In genomic region chr15:36375549-36375885, GRCm38 (mm10) we compare ENCODE assay signal across 8 mouse cellular contexts.
DNase-seq lines count a peak whose midpoint lies in the region; ATAC-seq lines count a peak whose summit lies in the region.

No protein-coding gene starts in this region.

- no peak for ATAC-seq in heart, embryonic 15.5 days (replicated peaks; ENCODE audit: insufficient number of reproducible peaks, insufficient read depth, low FRiP score, low read depth)
- no peak for ATAC-seq in embryonic facial prominence, embryonic 11.5 days (replicated peaks; ENCODE audit: insufficient number of reproducible peaks, low FRiP score, low TSS enrichment, low read depth)
- ATAC-seq in hindbrain, embryonic 14.5 days (ENCODE audit: low FRiP score) = no peak
- peak; percentile 26; the same call in 1 of the 2 replicates for ATAC-seq in midbrain, embryonic 14.5 days (ENCODE audit: low FRiP score, low TSS enrichment)

- H3K27me3 ChIP-seq in heart, embryonic 15.5 days = no peaks in the 10 kb centered on the region
- H3K27me3 ChIP-seq in embryonic facial prominence, embryonic 11.5 days (ENCODE audit: control insufficient read depth, insufficient read depth, low read length) = no peaks in the 10 kb centered on the region
- H3K27me3 ChIP-seq in hindbrain, embryonic 14.5 days (ENCODE audit: control insufficient read depth, insufficient read depth, low read length) = no peaks in the 10 kb centered on the region; the same call in 1 of the 2 replicates
- no peaks in the 10 kb centered on the region for H3K27me3 ChIP-seq in midbrain, embryonic 14.5 days (ENCODE audit: control insufficient read depth, insufficient read depth, low read length)

- WGBS in heart, embryonic 15.5 days = 20% methylated on average over 1 of the region's 1 CpGs
- WGBS in embryonic facial prominence, embryonic 11.5 days = 0% methylated on average over 1 of the region's 1 CpGs
- 6% methylated on average over 1 of the region's 1 CpGs for WGBS in hindbrain, embryonic 14.5 days
- 0% methylated on average over 1 of the region's 1 CpGs for WGBS in midbrain, embryonic 14.5 days

- peak overlapping the region; percentile 52 for H3K4me3 ChIP-seq in heart, embryonic 15.5 days
- peak overlapping the region; percentile 32; the same call in 1 of the 2 replicates for H3K4me3 ChIP-seq in embryonic facial prominence, embryonic 11.5 days (ENCODE audit: low read depth, low read length)
- H3K4me3 ChIP-seq in hindbrain, embryonic 14.5 days (replicated peaks; ENCODE audit: low read length) = no peak overlapping the region
- no peak overlapping the region for H3K4me3 ChIP-seq in midbrain, embryonic 14.5 days (replicated peaks; ENCODE audit: low read depth, low read length)

- no peaks in the 10 kb centered on the region for H3K9me3 ChIP-seq in heart, embryonic 15.5 days (replicated peaks)
- no peaks in the 10 kb centered on the region for H3K9me3 ChIP-seq in embryonic facial prominence, embryonic 11.5 days (replicated peaks; ENCODE audit: control insufficient read depth, low read length)
- H3K9me3 ChIP-seq in hindbrain, embryonic 14.5 days (ENCODE audit: control insufficient read depth, low read length) = no peaks in the 10 kb centered on the region
- no peaks in the 10 kb centered on the region for H3K9me3 ChIP-seq in midbrain, embryonic 14.5 days (ENCODE audit: control insufficient read depth, low read length)

- no peak overlapping the region; the same call in 1 of the 2 replicates for H3K9ac ChIP-seq in heart, embryonic 15.5 days
- no peak overlapping the region for H3K9ac ChIP-seq in embryonic facial prominence, embryonic 11.5 days (replicated peaks; ENCODE audit: low read length)
- H3K9ac ChIP-seq in hindbrain, embryonic 14.5 days = no peak overlapping the region
- no peak overlapping the region for H3K9ac ChIP-seq in midbrain, embryonic 14.5 days (replicated peaks; ENCODE audit: low read length)

- DNase-seq in heart, postnatal 10 days = no peak
- peak; percentile 20 for DNase-seq in embryonic facial prominence, embryonic 11.5 days (ENCODE audit: low spot score)
- no peak for DNase-seq in hindbrain, embryonic 14.5 days (ENCODE audit: low spot score)
- DNase-seq in midbrain, embryonic 14.5 days = no peak
- DNase-seq in urinary bladder, postnatal 36 days (ENCODE audit: low spot score in 2 of 2) = no peak
- DNase-seq in spleen, postnatal 10 days (ENCODE audit: low spot score in 2 of 2) = no peak
- DNase-seq in gastrocnemius, postnatal 36 days = no peak

- intact Hi-C loops in heart, postnatal 10 days (cut with DNase I) = loop anchor here (5.0 kb wide), 1 partner anchor 112 kb away; no protein-coding TSS in a partner anchor
- intact Hi-C loops in gastrocnemius, postnatal 36 days (cut with DNase I) = no loop called here

- H3K4me2 ChIP-seq in heart, embryonic 15.5 days = peak overlapping the region; percentile 81
- H3K4me2 ChIP-seq in embryonic facial prominence, embryonic 11.5 days (ENCODE audit: low read depth, low read length) = peak overlapping the region; percentile 70; the same call in 1 of the 2 replicates
- H3K4me2 ChIP-seq in hindbrain, embryonic 14.5 days (replicated peaks) = peak overlapping the region; percentile 63
- H3K4me2 ChIP-seq in midbrain, embryonic 14.5 days (ENCODE audit: low read length) = peak overlapping the region; percentile 86

- H3K27ac ChIP-seq in heart, embryonic 15.5 days = peak overlapping the region; percentile 83
- no peak overlapping the region for H3K27ac ChIP-seq in embryonic facial prominence, embryonic 11.5 days (replicated peaks; ENCODE audit: low read depth, low read length)
- no peak overlapping the region for H3K27ac ChIP-seq in hindbrain, embryonic 14.5 days
- no peak overlapping the region for H3K27ac ChIP-seq in midbrain, embryonic 14.5 days (replicated peaks; ENCODE audit: low read depth, low read length)

- no peaks in the 10 kb centered on the region for H3K36me3 ChIP-seq in heart, embryonic 15.5 days
- H3K36me3 ChIP-seq in embryonic facial prominence, embryonic 11.5 days (replicated peaks; ENCODE audit: control insufficient read depth, insufficient read depth, low read depth, low read length) = no peaks in the 10 kb centered on the region
- H3K36me3 ChIP-seq in hindbrain, embryonic 14.5 days (replicated peaks; ENCODE audit: control insufficient read depth, insufficient read depth) = no peaks in the 10 kb centered on the region
- no peaks in the 10 kb centered on the region for H3K36me3 ChIP-seq in midbrain, embryonic 14.5 days (ENCODE audit: control insufficient read depth, insufficient read depth, low read length)

- peaks cover 19% of the 10 kb centered on the region for H3K4me1 ChIP-seq in heart, embryonic 15.5 days (replicated peaks)
- no peaks in the 10 kb centered on the region for H3K4me1 ChIP-seq in embryonic facial prominence, embryonic 11.5 days (ENCODE audit: control insufficient read depth, insufficient read depth, low read length)
- peaks cover 12% of the 10 kb centered on the region for H3K4me1 ChIP-seq in hindbrain, embryonic 14.5 days (replicated peaks; ENCODE audit: control insufficient read depth, insufficient read depth, low read length)
- peaks cover 17% of the 10 kb centered on the region; the same call in 1 of the 2 replicates for H3K4me1 ChIP-seq in midbrain, embryonic 14.5 days (ENCODE audit: control insufficient read depth, insufficient read depth, low read length)

Comparison
In these comparisons a context has a peak if more than half of its experiments do, and no peak if none do; other contexts are left out.
1. H3K4me3 ChIP-seq: peak in heart, embryonic 15.5 days (single experiment) and embryonic facial prominence, embryonic 11.5 days (single experiment); none in hindbrain, embryonic 14.5 days (single experiment) and midbrain, embryonic 14.5 days (single experiment).
2. Peak in every context shown above with its lines, with median percentiles within 50 percentile points of each other: H3K4me2 ChIP-seq.